Mouse (Mus musculus) forebrain, embryonic 10.5 days (tissue): ENCODE data around the gene Rpl23a. TPM values are rescaled to one million over a fixed set of nuclear protein-coding genes. Genes with fewer than 3 reads are reported as not detected.

Experiments
- DNase-seq: peaks from one replicate; pipeline ENCODE4 v3.0.0-alpha.2; 2017; ENCODE audit warnings: low spot score; ENCODE audit errors: extremely low spot score
- H3K27ac ChIP-seq: fragments of 300-500 bp; sonication (generic); 2 replicates; pipeline ENCODE4 v1.5.1; 2016; ENCODE audit warnings: mild to moderate bottlenecking
- H3K27me3 ChIP-seq: fragments of 300-500 bp; sonication (generic); 2 replicates; pipeline ENCODE4 v1.6.1; 2016; ENCODE audit warnings: mild to moderate bottlenecking; ENCODE audit not compliant: poor library complexity, severe bottlenecking
- H3K36me3 ChIP-seq: fragments of 300-500 bp; sonication (generic); replicated peaks from 2 replicates; pipeline ENCODE4 v1.6.1; 2016; ENCODE audit warnings: mild to moderate bottlenecking, moderate library complexity
- H3K4me1 ChIP-seq: fragments of 300-500 bp; sonication (generic); 2 replicates; pipeline ENCODE4 v1.6.1; 2016
- H3K4me3 ChIP-seq: fragments of 300-500 bp; sonication (generic); 2 replicates; pipeline ENCODE4 v1.5.1; 2016; ENCODE audit warnings: mild to moderate bottlenecking, moderate library complexity
- H3K9me3 ChIP-seq: fragments of 300-500 bp; sonication (generic); 2 replicates; pipeline ENCODE4 v1.6.1; 2016; ENCODE audit warnings: mild to moderate bottlenecking, moderate library complexity
- WGBS: fragments of 180-500 bp; shearing (Covaris S2); methylation state at CpG from one replicate; pipeline ENCODE4 v1.1.7; 2016; 5-methylcytosine and 5-hydroxymethylcytosine counted together
- polyA plus RNA-seq: library from polyadenylated mRNA; unstranded; fragments of >200 nt; fragmentation: Nextera tagmentation; extraction: Ambion mirVana; gene quantifications from 2 replicates; pipeline ENCODE4 v1.2.1, GENCODE M21; 2016

Gene Rpl23a
- 1,073 and 1,096 TPM in 2 replicates for polyA plus RNA-seq

DNA sequence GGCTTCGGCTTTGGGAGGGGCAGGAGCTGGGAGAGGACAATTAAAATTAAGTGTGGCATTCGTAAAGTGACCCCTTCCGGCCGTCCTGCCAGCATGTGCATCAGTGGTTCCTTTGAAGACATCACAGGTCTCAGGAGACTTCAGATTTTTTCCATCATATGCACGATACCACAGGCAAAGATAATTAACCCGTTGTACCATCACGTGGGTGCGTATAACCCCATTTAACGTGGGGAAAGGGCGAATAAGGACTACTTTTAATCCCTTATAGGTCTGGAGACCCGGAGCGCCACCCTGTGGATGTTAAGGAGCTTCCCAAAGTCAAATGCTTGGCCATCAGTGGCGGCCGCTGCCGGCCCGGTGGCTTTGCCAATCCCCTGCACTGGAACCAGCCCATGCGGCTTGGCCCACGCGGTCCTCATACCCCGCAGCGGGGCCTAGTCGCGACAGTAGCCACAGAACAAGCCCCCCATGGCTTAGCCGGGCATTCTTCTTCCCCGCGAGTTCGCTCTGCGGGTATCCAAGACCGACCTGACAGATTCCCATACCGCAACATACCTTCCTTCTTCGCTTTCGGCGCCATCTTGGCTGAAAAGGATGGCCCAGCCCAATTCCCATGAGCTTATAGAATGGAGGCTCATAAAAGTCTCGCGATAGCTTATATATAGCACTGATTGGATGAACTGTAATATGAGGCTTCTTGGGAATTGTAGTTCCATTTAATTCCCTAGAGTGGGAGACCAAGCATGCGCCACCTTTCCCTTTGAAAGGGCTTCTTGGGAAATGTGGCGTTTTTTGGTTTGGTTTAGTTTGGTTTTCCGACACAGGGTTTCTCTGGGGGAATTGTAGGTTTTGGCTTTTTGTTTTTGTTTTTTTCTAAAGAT is at the start of gene Rpl23a:
TSS of gene Rpl23a (minus strand) at position 624 of the 884 bp plus-strand sequence.
- peak; percentile 89 for DNase-seq
- under 1% methylated on average over 38 of the region's 38 CpGs for WGBS
- no peaks in the 10 kb centered on the region for H3K9me3 ChIP-seq
- H3K4me3 ChIP-seq: peak within 1 kb of the TSS; percentile 96
- H3K36me3 ChIP-seq: peaks cover 38% of the 10 kb centered on the region
- peaks cover 56% of the 10 kb centered on the region for H3K4me1 ChIP-seq
- peak within 1 kb of the TSS; percentile 99 for H3K27ac ChIP-seq
- H3K27me3 ChIP-seq: no peaks in the 10 kb centered on the region

DNA sequence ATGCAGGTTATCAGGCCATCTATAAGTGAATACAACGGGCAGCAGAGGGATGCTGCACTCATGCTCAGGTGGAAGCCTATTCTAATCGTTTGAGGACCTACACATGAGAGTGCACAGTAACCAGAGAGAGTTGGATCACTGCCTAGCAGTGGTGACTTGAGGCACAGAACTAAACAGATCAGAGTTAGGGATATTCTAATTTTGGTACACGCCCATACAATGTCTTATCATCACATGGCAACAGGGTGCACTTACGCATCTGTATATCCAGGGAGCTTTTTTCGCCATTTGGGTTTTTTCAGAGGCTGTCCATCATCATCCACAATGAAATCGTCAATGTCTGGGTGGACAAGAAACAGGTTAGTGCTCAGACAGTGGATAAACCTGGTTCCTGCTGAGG is 48.1 kb upstream of the Rpl23a start:
- H3K4me3 ChIP-seq: no peak overlapping the region
- no peaks in the 10 kb centered on the region for H3K27me3 ChIP-seq
- H3K4me1 ChIP-seq: no peaks in the 10 kb centered on the region
- H3K36me3 ChIP-seq: peaks cover 97% of the 10 kb centered on the region
- no peaks in the 10 kb centered on the region for H3K9me3 ChIP-seq
- no peak for DNase-seq
- H3K27ac ChIP-seq: no peak overlapping the region
- WGBS: 93% methylated on average over 6 of the region's 6 CpGs

DNA sequence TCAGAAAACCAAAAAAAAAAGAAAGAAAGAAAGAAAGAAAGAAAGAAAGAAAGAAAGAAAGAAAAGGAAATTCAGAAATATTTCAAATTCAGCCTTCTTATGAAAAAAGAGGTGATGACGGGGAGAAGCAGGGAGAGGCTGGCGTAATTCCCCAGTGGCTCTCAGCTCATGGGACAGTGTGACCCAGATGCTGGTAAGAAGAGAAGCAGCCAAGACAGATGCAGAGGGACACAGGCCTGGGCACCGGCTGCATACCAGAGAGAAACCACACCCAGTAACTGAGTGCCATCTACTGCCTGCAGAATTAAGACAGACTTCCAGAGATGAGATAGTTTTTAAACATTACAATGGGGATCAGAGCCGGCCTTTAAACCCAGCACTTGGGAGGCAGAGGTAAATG is 40.2 kb upstream of the Rpl23a start:
- H3K36me3 ChIP-seq: peaks cover 100% of the 10 kb centered on the region
- no peak for DNase-seq
- no peaks in the 10 kb centered on the region for H3K4me1 ChIP-seq

DNA sequence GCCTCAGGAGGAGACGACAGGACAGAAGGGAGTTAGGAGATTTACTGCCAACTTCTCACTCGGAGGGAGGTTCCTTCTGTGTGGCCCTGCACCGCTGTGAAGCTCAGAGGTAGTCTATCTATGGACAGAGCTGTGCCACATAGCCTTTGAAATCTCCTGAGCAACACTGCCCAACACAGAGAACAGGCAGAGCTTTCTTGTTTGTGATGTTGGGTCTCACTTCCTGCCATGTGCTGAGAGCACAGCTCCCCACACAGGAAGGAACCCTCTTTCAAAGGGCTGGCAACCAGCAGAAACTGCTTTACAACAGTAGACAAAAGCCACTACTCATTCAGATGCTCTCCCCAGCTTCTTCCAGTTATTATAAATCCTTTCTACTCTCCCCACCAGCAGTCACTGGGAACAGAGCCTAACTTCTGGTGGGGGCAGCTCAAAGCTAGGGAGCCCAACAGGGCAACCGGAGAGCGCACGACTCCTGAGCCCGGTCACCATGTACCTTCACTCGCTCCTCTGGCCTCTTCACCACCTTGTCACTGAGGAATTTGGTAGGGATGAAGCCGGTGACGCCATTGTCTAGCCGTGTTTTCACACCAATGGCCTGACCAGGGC is 32.4 kb upstream of the Rpl23a start:
- no peaks in the 10 kb centered on the region for H3K9me3 ChIP-seq
- no peaks in the 10 kb centered on the region for H3K27me3 ChIP-seq
- DNase-seq: no peak
- peaks cover 99% of the 10 kb centered on the region for H3K36me3 ChIP-seq
- WGBS: 95% methylated on average over 11 of the region's 11 CpGs
- no peak overlapping the region for H3K27ac ChIP-seq
- no peak overlapping the region for H3K4me3 ChIP-seq
- H3K4me1 ChIP-seq: no peaks in the 10 kb centered on the region

More for the DNA sequence above, 40.2 kb upstream of the Rpl23a start:
- H3K27ac ChIP-seq: no peak overlapping the region
- no peaks in the 10 kb centered on the region for H3K27me3 ChIP-seq
- H3K9me3 ChIP-seq: no peaks in the 10 kb centered on the region
- WGBS: 92% methylated on average over 4 of the region's 4 CpGs
- H3K4me3 ChIP-seq: no peak overlapping the region

DNA sequence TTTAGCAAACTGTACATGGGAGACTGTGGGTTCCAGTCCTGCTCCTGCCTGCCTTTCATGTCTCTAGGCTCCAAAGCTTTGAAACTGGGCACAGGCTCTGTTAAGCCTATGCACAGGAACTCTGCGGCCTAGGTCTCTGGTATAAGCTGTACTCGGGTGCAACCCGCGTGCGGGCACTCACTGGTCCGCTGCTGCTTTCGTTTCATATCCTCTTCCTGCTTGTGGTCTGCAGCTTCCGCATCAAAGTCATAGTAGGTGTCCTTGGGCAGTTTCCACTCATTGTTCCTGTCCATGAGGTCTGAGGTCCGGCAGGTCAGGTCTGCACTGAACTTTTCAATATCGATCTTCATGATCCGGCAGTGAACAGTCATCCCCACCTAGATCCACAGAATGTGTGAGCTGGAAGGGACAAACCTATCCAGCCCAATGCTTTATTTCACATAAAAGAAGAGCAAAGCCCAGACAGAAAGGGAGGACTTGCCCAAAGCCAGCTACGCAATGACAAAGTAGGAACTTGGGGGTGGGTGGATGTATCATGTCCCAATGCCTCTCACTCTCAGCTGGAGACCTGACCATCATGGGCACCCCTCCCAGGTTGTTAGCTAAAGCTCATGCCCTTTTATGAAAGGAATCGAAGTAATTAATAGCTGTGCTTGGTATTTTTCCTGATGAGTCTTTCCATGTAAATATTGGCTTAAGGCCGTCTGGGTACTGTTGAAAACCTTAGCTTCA is 29.9 kb upstream of the Rpl23a start:
- 95% methylated on average over 14 of the region's 14 CpGs for WGBS
- Histone ChIP-seq H3K27ac (no peak overlapping the region), H3K9me3 (no peaks in the 10 kb centered on the region), H3K4me3 (no peak overlapping the region), H3K36me3 (peaks cover 99% of the 10 kb centered on the region), H3K27me3 (no peaks in the 10 kb centered on the region), H3K4me1 (no peaks in the 10 kb centered on the region)
- no peak for DNase-seq

DNA sequence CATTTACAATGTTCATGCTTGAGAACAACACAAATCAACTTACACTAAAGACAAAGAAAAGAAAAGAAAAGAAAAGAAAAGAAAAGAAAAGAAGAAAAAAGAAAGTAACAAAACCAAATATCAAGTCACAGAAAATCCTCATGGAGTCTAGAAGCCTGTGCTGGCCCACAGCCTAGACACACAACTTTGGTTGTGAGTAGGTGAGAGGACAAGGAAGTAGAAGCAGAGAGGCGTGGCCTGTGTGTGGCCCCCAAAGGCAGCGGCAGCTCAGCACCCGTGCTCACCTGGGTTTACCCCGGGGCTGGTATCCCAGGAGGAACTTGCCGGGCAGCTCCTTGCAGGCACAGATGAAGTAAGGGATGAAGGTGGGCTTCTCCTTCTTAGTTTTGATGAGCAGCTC is 28.1 kb upstream of the Rpl23a start:
- Histone ChIP-seq H3K36me3 (peaks cover 100% of the 10 kb centered on the region), H3K4me3 (no peak overlapping the region), H3K27me3 (no peaks in the 10 kb centered on the region), H3K27ac (no peak overlapping the region), H3K9me3 (no peaks in the 10 kb centered on the region), H3K4me1 (no peaks in the 10 kb centered on the region)
- no peak for DNase-seq
- WGBS: 92% methylated on average over 5 of the region's 5 CpGs

DNA sequence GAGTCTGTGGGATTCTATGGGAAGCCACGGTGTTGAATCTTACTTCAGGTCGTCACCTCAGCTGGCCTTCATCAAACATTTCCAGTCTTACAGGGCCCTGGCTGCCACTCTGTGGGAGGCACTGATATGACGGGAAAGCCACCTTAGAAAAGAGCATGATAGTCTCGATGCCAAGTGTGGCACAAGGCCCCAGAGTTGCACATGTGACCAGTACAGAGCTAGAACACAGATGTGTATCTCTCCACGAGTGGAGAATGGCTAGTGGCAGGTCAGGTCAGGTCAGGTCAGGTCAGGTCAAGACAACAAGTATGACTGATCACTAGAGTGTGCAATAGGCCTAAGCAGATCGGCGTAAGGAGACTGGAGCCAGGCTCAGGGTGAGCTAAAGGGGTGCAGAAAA is 27.2 kb upstream of the Rpl23a start:
- no peak for DNase-seq
- Histone ChIP-seq H3K4me3 (no peak overlapping the region), H3K9me3 (no peaks in the 10 kb centered on the region), H3K36me3 (peaks cover 100% of the 10 kb centered on the region), H3K4me1 (peaks cover 5% of the 10 kb centered on the region), H3K27ac (no peak overlapping the region), H3K27me3 (no peaks in the 10 kb centered on the region)
- WGBS: 83% methylated on average over 7 of the region's 7 CpGs

DNA sequence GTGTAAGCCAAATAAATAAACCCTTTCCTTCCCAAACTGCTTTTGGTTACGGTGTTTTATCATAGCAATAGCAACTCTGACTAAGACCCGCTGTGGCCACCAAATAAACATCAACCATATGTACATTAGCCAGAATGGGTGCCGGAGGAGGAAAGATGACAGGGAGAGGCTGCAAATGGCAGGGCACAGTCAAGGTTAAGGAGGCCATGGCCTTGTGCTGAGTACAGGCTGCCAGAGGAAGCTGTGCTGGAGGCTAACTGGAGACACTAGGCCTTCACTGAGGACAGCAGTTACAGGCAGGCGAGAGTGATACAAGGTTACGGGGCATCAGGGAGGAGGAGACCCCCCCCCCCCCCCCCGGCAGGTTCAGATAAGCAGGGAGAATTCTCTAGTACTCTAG is 26.5 kb upstream of the Rpl23a start:
- H3K4me1 ChIP-seq: peaks cover 6% of the 10 kb centered on the region
- no peaks in the 10 kb centered on the region for H3K27me3 ChIP-seq
- WGBS: 91% methylated on average over 6 of the region's 6 CpGs
- H3K4me3 ChIP-seq: no peak overlapping the region
- no peak for DNase-seq
- H3K9me3 ChIP-seq: no peaks in the 10 kb centered on the region
- peaks cover 100% of the 10 kb centered on the region for H3K36me3 ChIP-seq
- H3K27ac ChIP-seq: no peak overlapping the region

DNA sequence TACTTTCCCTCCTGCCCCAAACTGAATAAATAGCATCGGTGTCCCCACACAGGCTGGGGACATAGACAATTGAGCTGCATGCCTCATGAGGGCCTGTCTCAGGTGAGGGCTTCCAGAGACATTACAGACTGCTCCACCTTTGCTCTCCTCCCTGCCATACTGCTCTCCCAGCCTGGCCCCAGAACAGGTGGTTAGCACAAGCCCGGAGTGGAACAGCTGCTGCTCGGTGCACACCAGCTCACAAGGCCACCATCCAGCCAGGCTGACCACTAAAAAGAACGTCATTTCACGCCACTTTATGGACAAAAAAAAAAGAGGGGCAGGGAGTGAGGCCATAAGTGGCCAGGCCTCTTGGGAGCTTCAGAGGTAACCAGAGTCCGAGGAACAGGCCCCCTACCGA is 23.8 kb upstream of the Rpl23a start:
- Histone ChIP-seq H3K4me3 (no peak overlapping the region), H3K27me3 (no peaks in the 10 kb centered on the region), H3K27ac (no peak overlapping the region), H3K4me1 (peaks cover 6% of the 10 kb centered on the region), H3K9me3 (no peaks in the 10 kb centered on the region), H3K36me3 (peaks cover 94% of the 10 kb centered on the region)
- 93% methylated on average over 7 of the region's 7 CpGs for WGBS
- no peak for DNase-seq

DNA sequence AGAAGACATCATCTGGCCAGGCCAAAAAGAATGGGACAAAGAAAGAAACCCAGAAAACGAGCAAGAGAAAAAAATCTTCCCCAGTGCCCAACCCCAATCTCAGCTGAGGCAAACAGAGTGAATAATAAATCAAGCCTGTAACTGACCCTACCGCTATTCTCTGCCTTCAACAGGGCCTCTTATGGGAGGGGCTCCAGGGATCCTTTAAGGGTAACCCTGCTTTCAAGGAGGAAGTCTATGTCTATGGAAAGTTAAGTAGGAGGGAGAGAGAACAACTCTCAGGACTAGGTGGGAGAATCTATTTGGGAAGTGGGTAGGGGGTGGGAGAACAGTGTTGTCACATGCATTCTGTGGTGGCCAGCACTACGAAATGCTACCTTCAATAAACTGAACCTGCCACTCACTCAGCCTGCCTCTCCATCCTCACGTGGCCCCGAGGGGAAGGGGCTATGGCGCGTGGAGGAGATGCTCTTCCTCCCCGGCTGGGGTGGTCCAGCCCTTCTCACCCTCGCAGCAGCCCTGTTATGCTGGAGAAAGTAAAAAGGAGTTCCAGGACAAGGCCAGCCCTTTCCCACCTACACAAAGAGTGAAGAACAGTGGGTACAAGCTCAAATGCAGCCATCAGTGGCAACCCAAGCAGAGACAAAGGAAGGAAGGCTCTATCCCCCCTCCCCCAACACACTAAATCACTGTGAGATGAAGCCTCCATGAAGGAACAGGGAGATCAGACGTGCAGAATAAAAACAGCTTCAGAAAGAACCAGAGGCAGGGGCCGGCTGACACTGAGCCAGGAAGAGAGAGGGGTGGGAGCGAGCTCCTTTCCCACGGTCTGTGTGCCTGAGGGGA is 22.2 kb upstream of the Rpl23a start:
- Histone ChIP-seq H3K36me3 (peaks cover 78% of the 10 kb centered on the region), H3K4me1 (peaks cover 6% of the 10 kb centered on the region), H3K27me3 (no peaks in the 10 kb centered on the region), H3K9me3 (no peaks in the 10 kb centered on the region), H3K27ac (peak overlapping the region; percentile 70), H3K4me3 (no peak overlapping the region)
- no peak for DNase-seq
- WGBS: 81% methylated on average over 13 of the region's 13 CpGs

DNA sequence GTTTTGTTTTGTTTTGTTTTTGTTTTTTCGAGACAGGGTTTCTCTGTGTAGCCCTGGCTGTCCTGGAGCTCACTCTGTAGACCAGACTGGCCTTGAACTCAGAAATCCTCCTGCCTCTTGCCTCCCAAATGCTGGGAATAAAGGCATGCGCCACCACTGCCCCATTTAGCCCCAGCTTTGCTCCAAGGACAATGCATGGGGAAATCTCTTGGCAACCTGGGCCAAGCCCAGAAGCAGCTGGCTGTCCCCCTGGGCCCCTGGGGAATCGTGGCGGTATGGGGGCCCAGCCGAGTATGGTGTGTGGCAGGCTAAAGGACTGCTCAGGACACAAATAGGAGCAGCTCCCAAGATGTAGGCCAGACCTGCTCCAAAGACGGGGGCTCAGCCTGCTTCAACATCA is 20.9 kb upstream of the Rpl23a start:
- H3K27ac ChIP-seq: no peak overlapping the region
- no peak overlapping the region for H3K4me3 ChIP-seq
- WGBS: 85% methylated on average over 6 of the region's 6 CpGs
- H3K4me1 ChIP-seq: peaks cover 6% of the 10 kb centered on the region
- peaks cover 65% of the 10 kb centered on the region for H3K36me3 ChIP-seq
- H3K27me3 ChIP-seq: no peaks in the 10 kb centered on the region
- no peaks in the 10 kb centered on the region for H3K9me3 ChIP-seq
- no peak for DNase-seq

DNA sequence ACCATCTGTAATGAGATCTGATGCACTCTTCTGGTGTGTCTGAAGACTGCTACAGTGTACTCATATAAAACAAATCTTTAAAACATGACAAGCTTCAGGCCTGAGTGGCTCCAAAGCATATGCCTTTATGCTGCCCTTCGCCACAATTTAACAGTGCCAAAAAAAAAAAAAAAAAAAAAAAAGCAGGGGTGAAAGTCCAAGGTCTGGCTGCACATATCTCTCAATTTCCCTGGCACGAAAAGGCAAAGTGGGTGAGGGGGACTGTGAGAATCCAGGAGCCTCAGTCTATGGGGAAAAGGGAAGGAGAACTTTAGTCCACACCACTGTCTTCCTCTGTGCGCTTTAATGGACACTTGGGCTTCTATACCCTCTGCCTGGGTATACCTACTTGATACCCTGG is 19.0 kb upstream of the Rpl23a start:
- Histone ChIP-seq H3K9me3 (no peaks in the 10 kb centered on the region), H3K4me3 (no peak overlapping the region), H3K36me3 (peaks cover 45% of the 10 kb centered on the region), H3K27ac (no peak overlapping the region), H3K27me3 (no peaks in the 10 kb centered on the region), H3K4me1 (peaks cover 6% of the 10 kb centered on the region)
- DNase-seq: no peak
- 95% methylated on average over 3 of the region's 3 CpGs for WGBS
